Mouse (Mus musculus) liver, embryonic 12.5 days (tissue): ENCODE results near the gene Hist1h1d. TPM values are rescaled to one million over a fixed set of nuclear protein-coding genes. Genes with fewer than 3 reads are reported as not detected.
"Not testable (repeated sequence)": the region's sequence is repeated elsewhere in the genome, so short reads cannot be mapped to it uniquely, and the experiment has no call there.

Experiments used
- ATAC-seq: fragments of 200-750 bp; cut with Nextera tagmentation; 2 replicates; pipeline ENCODE4 v1.8.0; 2017; ENCODE audit warnings: moderate number of reproducible peaks, mild to moderate bottlenecking, moderate library complexity
- H3K27ac ChIP-seq: fragments of 300-500 bp; sonication (generic); 2 replicates; pipeline ENCODE4 v1.5.1; 2016; ENCODE audit warnings: mild to moderate bottlenecking
- H3K27me3 ChIP-seq: fragments of 300-500 bp; sonication (generic); replicated peaks from 2 replicates; pipeline ENCODE4 v1.6.1; 2016; ENCODE audit warnings: mild to moderate bottlenecking, moderate library complexity
- H3K36me3 ChIP-seq: fragments of 300-500 bp; sonication (generic); 2 replicates; pipeline ENCODE4 v1.6.1; 2016; ENCODE audit warnings: mild to moderate bottlenecking, moderate library complexity
- H3K4me1 ChIP-seq: fragments of 300-500 bp; sonication (generic); 2 replicates; pipeline ENCODE4 v1.6.1; 2016
- H3K4me2 ChIP-seq: fragments of 300-500 bp; sonication (generic); 2 replicates; pipeline ENCODE4 v1.6.1; 2016; ENCODE audit warnings: mild to moderate bottlenecking, moderate library complexity
- H3K4me3 ChIP-seq: fragments of 300-500 bp; sonication (generic); 2 replicates; pipeline ENCODE4 v1.5.1; 2016; ENCODE audit warnings: mild to moderate bottlenecking, moderate library complexity
- H3K9ac ChIP-seq: fragments of 300-500 bp; sonication (generic); 2 replicates; pipeline ENCODE4 v1.6.1; 2016; ENCODE audit warnings: mild to moderate bottlenecking, moderate library complexity
- H3K9me3 ChIP-seq: fragments of 300-500 bp; sonication (generic); replicated peaks from 2 replicates; pipeline ENCODE4 v1.6.1; 2016; ENCODE audit warnings: mild to moderate bottlenecking, moderate library complexity
- WGBS: fragments of 180-500 bp; shearing (Covaris S2); methylation state at CpG from one replicate; pipeline ENCODE4 v1.1.7; 2016; ENCODE audit not compliant: insufficient replicate concordance; 5-methylcytosine and 5-hydroxymethylcytosine counted together
- polyA plus RNA-seq: library from polyadenylated mRNA; unstranded; fragments of >200 nt; fragmentation: Nextera tagmentation; extraction: Ambion mirVana; gene quantifications from 2 replicates; pipeline ENCODE4 v1.2.1, GENCODE M21; 2016

Gene Hist1h1d
- polyA plus RNA-seq, 1 experiment from 2014 or later: 0.93 TPM

DNA sequence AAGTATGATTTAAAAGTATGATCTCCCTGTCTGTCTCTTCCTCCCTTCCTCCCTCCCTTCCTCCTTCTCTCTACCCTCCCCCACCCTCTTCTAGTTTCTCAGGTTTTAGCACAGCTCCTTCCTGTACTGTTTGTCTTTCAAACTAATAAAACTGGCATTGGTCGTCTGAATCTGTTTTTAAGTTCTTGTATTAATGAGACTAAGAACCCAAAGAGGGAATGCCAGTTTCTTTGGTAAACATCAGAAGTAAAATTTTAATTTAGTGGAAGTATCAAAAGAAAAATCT is 33.8 kb downstream of the Hist1h1d start:
- no peaks in the 10 kb centered on the region for H3K9me3 ChIP-seq
- ATAC-seq: no peak

DNA sequence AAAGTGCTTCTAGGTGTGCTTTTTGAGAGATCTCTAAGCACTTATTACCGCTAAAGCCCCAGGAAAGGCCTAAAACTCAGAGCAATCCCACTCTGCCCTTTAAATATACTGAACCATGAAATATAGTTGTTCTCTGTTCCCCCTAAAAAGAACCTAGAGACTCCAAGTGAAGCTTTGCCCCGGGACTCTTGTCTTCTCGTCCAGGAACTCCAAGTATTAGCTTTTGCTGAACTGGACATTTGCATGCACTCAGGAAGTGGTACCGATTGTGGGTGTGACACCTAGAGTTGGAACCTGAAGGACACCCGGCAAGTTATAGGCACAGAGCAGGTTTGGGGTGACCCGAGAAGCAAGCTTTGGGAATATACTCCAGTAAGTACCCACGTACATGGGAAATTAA is 38.1 kb downstream of the Hist1h1d start:
- no peak overlapping the region for H3K27ac ChIP-seq
- H3K9me3 ChIP-seq: no peaks in the 10 kb centered on the region
- no peaks in the 10 kb centered on the region for H3K36me3 ChIP-seq
- no peak overlapping the region for H3K4me3 ChIP-seq
- peaks cover 48% of the 10 kb centered on the region for H3K4me1 ChIP-seq
- WGBS: 83% methylated on average over 7 of the region's 7 CpGs
- no peaks in the 10 kb centered on the region for H3K27me3 ChIP-seq
- H3K4me2 ChIP-seq: no peak overlapping the region
- no peak overlapping the region for H3K9ac ChIP-seq
- no peak for ATAC-seq

More for the DNA sequence above, 33.8 kb downstream of the Hist1h1d start:
- H3K36me3 ChIP-seq: no peaks in the 10 kb centered on the region
- peaks cover 34% of the 10 kb centered on the region for H3K4me1 ChIP-seq
- peak overlapping the region; percentile 100 for H3K27ac ChIP-seq
- H3K4me2 ChIP-seq: peak overlapping the region; percentile 78
- peak overlapping the region; percentile 77 for H3K9ac ChIP-seq
- H3K4me3 ChIP-seq: peak overlapping the region; percentile 42
- WGBS: 5% methylated on average over 1 of the region's 1 CpGs
- H3K27me3 ChIP-seq: no peaks in the 10 kb centered on the region

DNA sequence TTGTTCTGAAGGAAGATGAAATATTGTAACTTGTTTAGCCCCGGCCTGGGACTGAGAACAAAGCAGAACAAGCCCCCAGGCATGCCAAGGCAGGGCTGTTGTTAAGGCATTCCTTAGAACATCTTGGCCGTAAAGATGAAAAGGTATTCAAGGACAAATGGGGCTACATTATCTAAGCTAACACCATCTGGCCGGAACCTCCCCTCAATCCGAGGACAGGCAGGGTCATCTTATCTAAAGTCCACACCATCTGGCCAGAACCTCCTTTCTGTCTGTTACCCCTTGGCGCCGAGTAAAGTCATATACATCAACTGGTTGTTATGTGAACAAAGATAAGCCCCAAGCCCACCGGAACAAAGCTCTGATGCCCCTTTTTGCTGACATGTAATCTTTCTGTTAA is 38.8 kb downstream of the Hist1h1d start:
- H3K9ac ChIP-seq, H3K36me3 ChIP-seq, H3K9me3 ChIP-seq, H3K4me3 ChIP-seq, ATAC-seq, H3K27ac ChIP-seq, H3K27me3 ChIP-seq, H3K4me2 ChIP-seq: not testable (repeated sequence)
- WGBS: 59% methylated on average over 7 of the region's 7 CpGs
- H3K4me1 ChIP-seq: peaks cover 50% of the 10 kb centered on the region

DNA sequence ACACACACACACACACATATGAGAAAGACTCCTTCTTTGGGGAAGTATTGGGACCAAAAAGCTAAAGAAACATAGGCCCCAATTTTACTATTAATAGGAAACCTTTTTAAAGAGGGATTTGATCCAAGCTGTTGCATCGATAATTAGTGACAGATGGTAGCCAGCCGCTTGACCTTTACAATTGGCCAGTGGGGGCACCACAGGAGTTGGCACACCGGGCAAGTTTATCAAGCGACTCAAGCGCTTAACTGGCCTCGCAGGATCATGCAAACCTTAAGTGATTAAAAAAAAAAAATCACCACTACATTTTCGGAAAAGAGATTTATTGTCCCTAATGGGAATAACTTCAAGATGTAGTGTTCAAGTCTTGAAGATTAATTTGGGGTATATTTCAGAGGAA is 39.6 kb downstream of the Hist1h1d start:
- no peaks in the 10 kb centered on the region for H3K9me3 ChIP-seq
- 78% methylated on average over 7 of the region's 7 CpGs for WGBS
- no peaks in the 10 kb centered on the region for H3K27me3 ChIP-seq
- peak overlapping the region; percentile 53 for H3K9ac ChIP-seq
- peak overlapping the region; percentile 78 for H3K27ac ChIP-seq
- H3K4me3 ChIP-seq: no peak overlapping the region
- peaks cover 53% of the 10 kb centered on the region for H3K4me1 ChIP-seq
- no peaks in the 10 kb centered on the region for H3K36me3 ChIP-seq
- no peak for ATAC-seq
- H3K4me2 ChIP-seq: peak overlapping the region; percentile 14; the same call in 1 of the 2 replicates

DNA sequence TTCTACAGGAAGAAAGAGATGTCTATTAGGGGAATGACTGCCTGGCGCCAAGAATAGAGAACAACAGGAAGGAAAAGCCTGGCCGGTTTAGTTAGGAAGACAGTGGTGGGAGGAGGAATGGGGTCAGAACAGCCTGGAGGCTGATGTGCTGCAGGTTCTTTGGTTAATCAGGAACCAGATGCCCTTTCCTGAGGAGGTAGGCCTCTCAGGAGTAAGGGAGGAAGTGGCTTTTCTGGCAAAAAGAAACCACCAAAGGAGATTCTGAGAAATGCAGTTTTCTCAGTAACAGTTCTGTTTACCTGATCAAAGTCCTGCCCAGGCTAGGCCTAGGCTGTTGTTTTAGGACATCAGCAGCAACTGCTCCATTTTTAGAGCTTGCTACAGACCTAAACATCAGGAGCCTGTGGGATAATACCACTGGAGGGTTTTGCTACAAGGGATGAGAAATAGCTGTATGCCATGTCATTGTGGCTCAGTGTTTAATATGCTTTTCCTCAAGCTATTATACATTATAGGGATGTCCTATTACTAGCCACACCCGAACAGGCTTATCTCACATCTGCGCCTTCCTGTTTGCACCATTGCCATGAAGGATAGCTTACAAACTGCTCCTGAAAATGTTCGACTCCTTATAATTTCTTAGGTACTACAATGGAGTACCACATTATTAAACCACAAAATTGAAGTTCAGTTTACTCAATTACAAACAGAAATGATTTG is 40.1 kb downstream of the Hist1h1d start:
- H3K27ac ChIP-seq: peak overlapping the region; percentile 78
- peak overlapping the region; percentile 53 for H3K9ac ChIP-seq
- no peaks in the 10 kb centered on the region for H3K9me3 ChIP-seq
- H3K36me3 ChIP-seq: no peaks in the 10 kb centered on the region
- WGBS: 31% methylated on average over 5 of the region's 5 CpGs
- H3K4me2 ChIP-seq: peak overlapping the region; percentile 14
- no peak overlapping the region for H3K4me3 ChIP-seq
- ATAC-seq: no peak
- no peaks in the 10 kb centered on the region for H3K27me3 ChIP-seq
- peaks cover 56% of the 10 kb centered on the region for H3K4me1 ChIP-seq

DNA sequence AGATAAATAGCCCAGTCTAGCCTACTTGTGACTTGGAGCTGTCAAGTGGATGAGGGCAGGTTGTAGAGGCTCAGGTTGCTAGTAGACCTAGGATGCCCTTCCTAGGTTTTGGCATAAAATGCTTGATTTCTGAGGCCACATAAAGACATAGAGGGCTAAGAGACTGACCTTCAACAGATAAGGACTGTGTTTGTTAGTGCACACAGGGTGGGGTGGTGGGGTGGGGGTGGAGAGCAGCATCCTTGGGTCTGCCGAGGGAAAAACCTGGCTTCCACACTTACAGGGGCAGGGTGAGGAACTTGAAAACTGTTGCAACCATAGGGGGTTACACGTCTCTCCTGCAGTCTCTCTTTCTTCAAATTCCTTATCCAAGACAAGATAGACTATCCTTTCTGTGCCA is 42.1 kb downstream of the Hist1h1d start:
- WGBS: 45% methylated on average over 2 of the region's 2 CpGs
- H3K36me3 ChIP-seq: no peaks in the 10 kb centered on the region
- no peaks in the 10 kb centered on the region for H3K9me3 ChIP-seq
- peak overlapping the region; percentile 9; the same call in 1 of the 2 replicates for H3K4me3 ChIP-seq
- H3K9ac ChIP-seq: peak overlapping the region; percentile 66
- H3K4me2 ChIP-seq: peak overlapping the region; percentile 54
- peak overlapping the region; percentile 93 for H3K27ac ChIP-seq
- peak; percentile 48 for ATAC-seq
- H3K4me1 ChIP-seq: peaks cover 56% of the 10 kb centered on the region
- no peaks in the 10 kb centered on the region for H3K27me3 ChIP-seq

DNA sequence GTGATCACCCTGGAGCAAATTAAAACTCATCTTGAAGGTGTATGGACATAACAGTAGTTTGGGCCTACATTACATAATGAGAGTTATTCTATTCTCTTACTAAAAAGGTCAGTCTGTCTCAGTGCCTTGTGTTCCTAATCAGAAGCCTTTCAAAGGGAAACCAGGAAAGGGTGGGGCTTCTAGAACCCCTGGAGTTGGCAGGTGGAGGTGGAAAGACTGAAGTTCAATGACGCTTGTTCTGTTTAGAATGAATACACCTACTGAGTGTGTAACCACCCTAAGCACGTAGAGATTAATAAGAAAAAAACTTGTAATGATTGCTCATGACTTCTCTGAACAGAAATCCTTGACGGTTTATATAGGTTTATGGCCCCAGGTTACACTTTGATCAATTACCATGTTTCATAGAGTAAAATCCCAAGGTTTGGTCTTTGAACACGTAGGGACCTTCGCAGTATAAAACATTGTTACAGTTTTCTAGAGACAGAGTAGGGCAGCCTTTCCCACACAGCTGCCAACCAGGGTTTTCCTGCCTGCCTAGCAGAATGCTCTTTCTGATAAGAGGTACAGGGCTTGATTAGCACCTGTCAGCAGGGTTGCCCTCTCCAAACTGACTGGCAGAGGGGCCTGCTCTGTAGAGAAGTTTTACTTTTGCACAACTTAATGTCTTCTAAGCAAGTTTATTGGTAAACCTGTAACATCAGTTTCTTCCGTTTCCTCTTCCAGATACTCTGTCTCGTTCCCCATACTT is 42.7 kb downstream of the Hist1h1d start:
- WGBS: 48% methylated on average over 7 of the region's 7 CpGs
- Histone ChIP-seq H3K27ac (peak overlapping the region; percentile 93), H3K9ac (peak overlapping the region; percentile 66), H3K4me1 (peaks cover 56% of the 10 kb centered on the region), H3K9me3 (no peaks in the 10 kb centered on the region), H3K4me2 (peak overlapping the region; percentile 54), H3K27me3 (no peaks in the 10 kb centered on the region), H3K36me3 (no peaks in the 10 kb centered on the region), H3K4me3 (peak overlapping the region; percentile 9; the same call in 1 of the 2 replicates)
- ATAC-seq: peak; percentile 95

DNA sequence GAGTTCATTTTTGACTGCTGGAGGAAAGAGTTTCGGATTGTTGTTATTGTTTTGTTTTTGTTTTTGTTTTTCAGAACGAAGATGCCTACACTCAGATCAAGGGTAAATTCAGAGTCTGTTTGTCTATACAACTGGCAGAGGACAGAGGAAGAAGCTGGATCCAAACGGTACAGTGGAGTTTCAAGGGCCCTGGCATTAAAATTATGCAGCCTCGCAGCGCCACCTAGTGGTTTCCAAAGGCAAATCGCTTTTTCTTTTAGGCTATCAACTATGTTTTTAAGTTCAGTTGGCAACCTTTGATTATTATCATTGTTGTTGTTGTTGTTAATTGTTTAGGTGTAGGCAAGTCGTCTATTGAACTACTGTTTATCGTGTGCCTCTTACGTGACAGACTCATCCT is 44.9 kb downstream of the Hist1h1d start:
- H3K4me2 ChIP-seq: peak overlapping the region; percentile 2; the same call in 1 of the 2 replicates
- WGBS: 6% methylated on average over 9 of the region's 9 CpGs
- H3K27me3 ChIP-seq: no peaks in the 10 kb centered on the region
- peaks cover 47% of the 10 kb centered on the region for H3K4me1 ChIP-seq
- peak overlapping the region; percentile 12; the same call in 1 of the 2 replicates for H3K9ac ChIP-seq
- no peaks in the 10 kb centered on the region; the same call in 1 of the 2 replicates for H3K36me3 ChIP-seq
- no peaks in the 10 kb centered on the region for H3K9me3 ChIP-seq
- peak overlapping the region; percentile 93 for H3K27ac ChIP-seq
- ATAC-seq: no peak
- no peak overlapping the region for H3K4me3 ChIP-seq

DNA sequence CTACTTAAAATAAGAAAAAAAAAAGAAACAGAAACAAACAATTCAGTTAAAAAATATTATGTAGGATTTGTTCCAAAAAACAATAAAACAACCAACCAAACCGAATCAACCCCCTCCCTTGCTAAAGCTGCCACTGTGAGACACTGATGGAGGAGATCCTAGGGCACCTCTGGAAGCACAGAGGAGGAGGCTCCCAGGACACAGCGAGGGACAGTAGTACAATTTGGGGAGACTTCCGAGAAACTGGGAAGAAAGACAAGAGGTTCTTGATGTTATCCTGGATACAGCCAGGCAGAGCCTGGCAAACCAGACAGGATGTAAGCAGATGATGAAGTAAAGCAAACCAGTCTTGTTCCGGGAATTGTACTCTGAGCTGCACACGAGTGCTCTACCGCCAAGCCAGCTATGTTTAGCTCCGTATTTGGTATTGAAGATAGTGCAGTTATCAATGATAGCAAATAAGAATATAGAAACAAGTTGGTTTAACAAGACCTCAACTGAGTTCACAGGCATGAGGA is 50.2 kb downstream of the Hist1h1d start:
- WGBS: 52% methylated on average over 7 of the region's 7 CpGs
- H3K9me3 ChIP-seq: no peaks in the 10 kb centered on the region
- H3K27me3 ChIP-seq: no peaks in the 10 kb centered on the region
- no peak overlapping the region; the same call in 1 of the 2 replicates for H3K4me2 ChIP-seq
- H3K9ac ChIP-seq: no peak overlapping the region; the same call in 1 of the 2 replicates
- H3K36me3 ChIP-seq: no peaks in the 10 kb centered on the region; the same call in 1 of the 2 replicates
- peak overlapping the region; percentile 13; the same call in 1 of the 2 replicates for H3K27ac ChIP-seq
- H3K4me3 ChIP-seq: no peak overlapping the region
- H3K4me1 ChIP-seq: peaks cover 8% of the 10 kb centered on the region
- no peak for ATAC-seq

DNA sequence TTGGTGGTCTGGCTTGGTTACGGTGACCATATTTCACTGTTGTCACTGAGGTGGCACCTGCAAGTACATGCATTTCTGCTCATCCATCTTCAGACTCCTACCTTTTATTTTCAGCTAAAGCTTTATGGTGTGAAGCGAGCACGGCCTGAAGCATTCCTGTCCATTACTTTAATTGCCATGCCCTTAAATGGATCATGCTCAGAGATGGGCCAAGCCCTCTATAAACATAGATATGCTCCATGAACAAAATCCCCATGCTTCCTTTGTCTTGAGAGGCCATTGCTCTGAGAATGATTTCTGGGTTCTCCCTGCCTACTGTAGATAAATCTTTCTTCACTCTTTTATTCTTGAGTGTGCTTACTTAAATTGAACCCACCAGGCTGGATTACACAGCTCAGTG is 51.4 kb downstream of the Hist1h1d start:
- Histone ChIP-seq H3K9ac (no peak overlapping the region), H3K4me3 (no peak overlapping the region), H3K4me1 (peaks cover 20% of the 10 kb centered on the region), H3K27ac (no peak overlapping the region), H3K27me3 (no peaks in the 10 kb centered on the region), H3K9me3 (no peaks in the 10 kb centered on the region), H3K36me3 (no peaks in the 10 kb centered on the region; the same call in 1 of the 2 replicates), H3K4me2 (no peak overlapping the region)
- WGBS: 89% methylated on average over 3 of the region's 3 CpGs
- no peak for ATAC-seq

DNA sequence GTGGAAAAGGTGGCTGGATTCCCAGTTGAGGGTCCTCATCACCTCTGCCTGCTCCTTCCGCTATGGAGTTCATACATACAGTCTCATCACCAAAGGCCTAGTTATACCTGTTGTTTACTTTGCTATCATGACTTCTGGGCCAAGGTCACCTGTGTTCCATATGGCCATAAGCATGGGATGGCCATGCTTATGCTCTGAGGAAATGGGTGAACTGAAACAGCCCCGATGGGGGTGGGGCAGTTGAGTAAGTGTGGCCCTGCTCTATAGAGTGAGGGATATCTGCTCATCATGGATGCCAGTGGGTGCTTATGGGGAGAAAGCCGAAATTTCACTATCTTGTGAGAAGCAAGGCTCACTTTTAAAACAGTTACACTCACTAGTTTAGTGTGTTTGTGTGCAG is 52.0 kb downstream of the Hist1h1d start:
- Histone ChIP-seq H3K27me3 (no peaks in the 10 kb centered on the region), H3K4me3 (no peak overlapping the region), H3K27ac (no peak overlapping the region), H3K4me1 (peaks cover 26% of the 10 kb centered on the region), H3K4me2 (no peak overlapping the region), H3K9me3 (no peaks in the 10 kb centered on the region), H3K9ac (no peak overlapping the region), H3K36me3 (no peaks in the 10 kb centered on the region; the same call in 1 of the 2 replicates)
- 76% methylated on average over 3 of the region's 3 CpGs for WGBS
- ATAC-seq: no peak

DNA sequence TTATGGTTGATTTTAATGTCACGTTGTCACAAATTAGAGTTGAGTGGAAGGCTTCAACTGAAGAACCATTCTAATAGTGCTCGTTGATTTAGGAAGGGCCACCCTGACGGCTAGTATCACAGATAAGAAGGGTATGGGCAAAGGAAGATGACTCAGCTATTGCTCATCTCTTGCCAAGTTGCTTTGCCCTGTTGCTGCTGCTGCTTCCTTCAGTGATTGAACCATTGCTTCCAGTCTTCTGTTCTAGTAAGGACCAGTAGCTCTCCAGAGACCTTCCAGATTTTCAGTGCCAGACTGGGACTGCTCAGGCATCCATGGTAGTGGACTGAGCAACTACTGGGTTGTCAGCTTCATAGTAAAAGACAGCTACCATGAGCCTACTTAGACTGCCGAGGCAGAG is 56.1 kb downstream of the Hist1h1d start:
- H3K9me3 ChIP-seq: no peaks in the 10 kb centered on the region
- H3K4me1 ChIP-seq: peaks cover 26% of the 10 kb centered on the region
- 29% methylated on average over 4 of the region's 4 CpGs for WGBS
- peaks cover 14% of the 10 kb centered on the region for H3K36me3 ChIP-seq
- no peaks in the 10 kb centered on the region for H3K27me3 ChIP-seq
- H3K4me2 ChIP-seq: peak overlapping the region; percentile 43
- no peak overlapping the region for H3K4me3 ChIP-seq
- H3K9ac ChIP-seq: peak overlapping the region; percentile 51; the same call in 1 of the 2 replicates
- peak; percentile 94 for ATAC-seq
- H3K27ac ChIP-seq: peak overlapping the region; percentile 86
